Mouse (Mus musculus): ENCODE results near the gene Rnf180. TPM values are rescaled to one million over a fixed set of nuclear protein-coding genes. Genes with fewer than 3 reads are reported as not detected.

The Rnf180 gene
- total RNA-seq, 2 experiments from 2014 or later = 14.9 to 18.2 TPM

GRCm38 (mm10) chr13:105250767-105251166 lies 43.8 kb downstream of the Rnf180 start:
- DNase-seq (ENCODE audit: low spot score in 2 of 2) = peak in 1 of 2 experiments; percentile 18

- no peak for DNase-seq (ENCODE audit: low spot score in 2 of 2)
These were observed 44.4 kb downstream of the Rnf180 start for GRCm38 (mm10) chr13:105250264-105250663.

GRCm38 (mm10) chr13:105249599-105249998 lies 45.0 kb downstream of the Rnf180 start:
- no peak for DNase-seq (ENCODE audit: low spot score in 2 of 2)

GRCm38 (mm10) chr13:105247691-105248090 lies 46.9 kb downstream of the Rnf180 start:
- DNase-seq (ENCODE audit: low spot score in 2 of 2) = no peak

- DNase-seq (ENCODE audit: low spot score in 2 of 2) = no peak
These were observed 53.8 kb downstream of the Rnf180 start for GRCm38 (mm10) chr13:105240810-105241209.

GRCm38 (mm10) chr13:105227126-105227525 lies 67.5 kb downstream of the Rnf180 start:
- no peak for DNase-seq (ENCODE audit: low spot score in 2 of 2)

- DNase-seq (ENCODE audit: low spot score in 2 of 2) = no peak
These were observed 70.6 kb downstream of the Rnf180 start for GRCm38 (mm10) chr13:105224048-105224447.

- DNase-seq (ENCODE audit: low spot score in 2 of 2) = peak in 1 of 2 experiments; percentile 55
These were observed 71.5 kb downstream of the Rnf180 start for GRCm38 (mm10) chr13:105223147-105223546.

GRCm38 (mm10) chr13:105222016-105222725 lies 72.4 kb downstream of the Rnf180 start:
- DNase-seq (ENCODE audit: low spot score in 2 of 2) = no peak

GRCm38 (mm10) chr13:105210746-105211145 lies 83.9 kb downstream of the Rnf180 start:
- no peak for DNase-seq (ENCODE audit: low spot score in 2 of 2)

GRCm38 (mm10) chr13:105203851-105204250 lies 90.8 kb downstream of the Rnf180 start:
- no peak for DNase-seq (ENCODE audit: low spot score in 2 of 2)

- no peak for DNase-seq (ENCODE audit: low spot score in 2 of 2)
These were observed 96.0 kb downstream of the Rnf180 start for GRCm38 (mm10) chr13:105198658-105199057.

- no peak for DNase-seq (ENCODE audit: low spot score in 2 of 2)
These were observed 96.6 kb downstream of the Rnf180 start for GRCm38 (mm10) chr13:105198028-105198427.

- no peak for DNase-seq (ENCODE audit: low spot score in 2 of 2)
These were observed 101.0 kb downstream of the Rnf180 start for GRCm38 (mm10) chr13:105193583-105193982.

GRCm38 (mm10) chr13:105188730-105189129 lies 105.9 kb downstream of the Rnf180 start:
- no peak for DNase-seq (ENCODE audit: low spot score in 2 of 2)

- DNase-seq (ENCODE audit: low spot score in 2 of 2) = no peak
These were observed 113.8 kb downstream of the Rnf180 start for GRCm38 (mm10) chr13:105180781-105181180.

- no peak for DNase-seq (ENCODE audit: low spot score in 2 of 2)
These were observed 129.2 kb downstream of the Rnf180 start for GRCm38 (mm10) chr13:105165441-105165840.

- peak in 1 of 2 experiments; percentile 22 for DNase-seq (ENCODE audit: low spot score in 2 of 2)
These were observed 140.7 kb downstream of the Rnf180 start for GRCm38 (mm10) chr13:105153955-105154354.

- no peak for DNase-seq (ENCODE audit: low spot score in 2 of 2)
These were observed 144.6 kb downstream of the Rnf180 start for GRCm38 (mm10) chr13:105150006-105150405.

- no peak for DNase-seq (ENCODE audit: low spot score in 2 of 2)
These were observed 146.7 kb downstream of the Rnf180 start for GRCm38 (mm10) chr13:105147795-105148418.

- no peak for DNase-seq (ENCODE audit: low spot score in 2 of 2)
These were observed 147.8 kb downstream of the Rnf180 start for GRCm38 (mm10) chr13:105146827-105147226.

GRCm38 (mm10) chr13:105139881-105140280 lies 154.7 kb downstream of the Rnf180 start:
- DNase-seq (ENCODE audit: low spot score in 2 of 2) = no peak

- no peak for DNase-seq (ENCODE audit: low spot score in 2 of 2)
These were observed 160.2 kb downstream of the Rnf180 start for GRCm38 (mm10) chr13:105134397-105134796.

Measured in layer of hippocampus, adult 18-20 months (tissue).